24 mouse cellular contexts compared by ENCODE assay signal in genomic region chr2:16682905-16683304, GRCm38 (mm10).
DNase-seq lines count a peak whose midpoint lies in the region; ATAC-seq and TF ChIP-seq lines count a peak whose summit lies in the region.
"Had no signal": no experiment of that assay in that cellular context is flagged by ENCODE, and none has a peak within 500 bp of the region (broad histone marks: within the 10 kb centered on the region; RNA-seq: fewer than 3 reads in every experiment).

No protein-coding gene starts in this region.

- 97% methylated on average over 3 of the region's 3 CpGs for WGBS in forebrain, embryonic 13.5 days

- no peak overlapping the region for H3K9ac ChIP-seq in MEL (ENCODE audit: control insufficient read depth, low read depth, low read length, poor library complexity, severe bottlenecking)
- no peak overlapping the region for H3K9ac ChIP-seq in forebrain, embryonic 13.5 days
- H3K9ac ChIP-seq: embryonic facial prominence, embryonic 13.5 days; embryonic facial prominence, embryonic 15.5 days; forebrain, embryonic 12.5 days; forebrain, embryonic 15.5 days; forebrain, postnatal 0 days had no signal

- no peaks in the 10 kb centered on the region for H3K4me1 ChIP-seq in MEL (ENCODE audit: control insufficient read depth in 1 of 2, insufficient read depth in 2 of 2, low read length in 2 of 2)
- H3K4me1 ChIP-seq in forebrain, embryonic 13.5 days = no peaks in the 10 kb centered on the region
- H3K4me1 ChIP-seq: embryonic facial prominence, embryonic 13.5 days; embryonic facial prominence, embryonic 15.5 days; forebrain, embryonic 10.5 days; forebrain, embryonic 12.5 days; forebrain, embryonic 15.5 days had no signal

- ATAC-seq in granulocyte monocyte progenitor cell, adult 5-6 weeks (replicated peaks; ENCODE audit: poor library complexity, severe bottlenecking) = peak; percentile 59
- ATAC-seq in megakaryocyte-erythroid progenitor cell, adult 5-6 weeks (replicated peaks; ENCODE audit: low FRiP score, low TSS enrichment, poor library complexity, severe bottlenecking) = peak; percentile 84
- no peak for ATAC-seq in forebrain, embryonic 13.5 days
- ATAC-seq: forebrain, embryonic 15.5 days; forebrain, postnatal 0 days had no signal

- H3K79me2 ChIP-seq in MEL (ENCODE audit: control insufficient read depth, insufficient read depth, low read length, poor library complexity) = no peaks in the 10 kb centered on the region

- no peaks in the 10 kb centered on the region for H3K36me3 ChIP-seq in MEL (ENCODE audit: control insufficient read depth in 1 of 2, insufficient read depth in 2 of 2, low read length in 2 of 2)
- no peaks in the 10 kb centered on the region for H3K36me3 ChIP-seq in forebrain, embryonic 13.5 days (ENCODE audit: poor library complexity, severe bottlenecking)
- H3K36me3 ChIP-seq: embryonic facial prominence, embryonic 13.5 days; embryonic facial prominence, embryonic 15.5 days; forebrain, embryonic 10.5 days; forebrain, embryonic 12.5 days; forebrain, embryonic 15.5 days; G1E had no signal

- no peak for TF ChIP-seq CTCF in MEL (IDR thresholded peaks at IDR 0.05 in 2 of 3, conservative IDR thresholded peaks at IDR 0.05 in 1 of 3; ENCODE audit: control insufficient read depth in 1 of 3, insufficient read depth in 1 of 3, low read depth in 2 of 3, low read length in 3 of 3, poor library complexity in 1 of 3, severe bottlenecking in 1 of 3)

- H3K4me2 ChIP-seq in forebrain, embryonic 13.5 days = no peak overlapping the region
- H3K4me2 ChIP-seq: embryonic facial prominence, embryonic 13.5 days; embryonic facial prominence, embryonic 15.5 days; forebrain, embryonic 12.5 days; forebrain, embryonic 15.5 days had no signal

- TF ChIP-seq EP300 in MEL (IDR thresholded peaks at IDR 0.05; ENCODE audit: low read depth in 1 of 2, low read length in 2 of 2) = no peak

- H3K27me3 ChIP-seq in MEL (ENCODE audit: control insufficient read depth in 1 of 2, insufficient read depth in 2 of 2, low read length in 2 of 2) = no peaks in the 10 kb centered on the region
- no peaks in the 10 kb centered on the region for H3K27me3 ChIP-seq in forebrain, embryonic 13.5 days
- H3K27me3 ChIP-seq: embryonic facial prominence, embryonic 13.5 days; embryonic facial prominence, embryonic 15.5 days; forebrain, embryonic 12.5 days; forebrain, embryonic 15.5 days had no signal

- H3K4me3 ChIP-seq in MEL (ENCODE audit: control insufficient read depth in 1 of 2, insufficient read depth in 1 of 2, low read depth in 2 of 2, low read length in 2 of 2) = no peak overlapping the region
- no peak overlapping the region for H3K4me3 ChIP-seq in forebrain, embryonic 13.5 days
- H3K4me3 ChIP-seq: embryonic facial prominence, embryonic 13.5 days; embryonic facial prominence, embryonic 15.5 days; erythroblast, embryonic 14.5 days; forebrain, embryonic 10.5 days; forebrain, embryonic 12.5 days; forebrain, embryonic 15.5 days had no signal

- TF ChIP-seq POLR2A in MEL (IDR thresholded peaks at IDR 0.05; ENCODE audit: control insufficient read depth in 1 of 2, insufficient read depth in 1 of 2, low read depth in 1 of 2, low read length in 2 of 2, poor library complexity in 1 of 2) = no peak

- no peak for TF ChIP-seq RAD21 in MEL (IDR thresholded peaks at IDR 0.05; ENCODE audit: low read depth, low read length)

- H3K27ac ChIP-seq in MEL (ENCODE audit: control insufficient read depth, low read depth, low read length) = no peak overlapping the region
- no peak overlapping the region for H3K27ac ChIP-seq in forebrain, embryonic 13.5 days
- H3K27ac ChIP-seq: embryonic facial prominence, embryonic 13.5 days; embryonic facial prominence, embryonic 15.5 days; forebrain, embryonic 10.5 days; forebrain, embryonic 12.5 days; forebrain, embryonic 15.5 days had no signal

- peak; percentile 61 for DNase-seq in 416B (ENCODE audit: low read depth)
- DNase-seq in MEL (ENCODE audit: low read depth, low spot score) = peak; percentile 7
- DNase-seq in adrenal gland, postnatal 25 days = no peak
- no peak for DNase-seq in cerebellum, adult 11 months
- no peak for DNase-seq in adrenal gland, adult 2 months
- DNase-seq: adrenal gland, adult 8-10 months; adrenal gland, postnatal 14 days; cerebellum, adult 11-12 months; cerebellum, adult 2 months; cerebellum, adult 9-10 months; cerebellum, postnatal 10 days; cerebellum, postnatal 25 days; embryo, embryonic 11 days; forebrain, postnatal 0 days had no signal

- H3K9me3 ChIP-seq in MEL (replicated peaks; ENCODE audit: insufficient read depth, low read length) = no peaks in the 10 kb centered on the region
- H3K9me3 ChIP-seq in forebrain, embryonic 13.5 days (replicated peaks) = no peaks in the 10 kb centered on the region
- H3K9me3 ChIP-seq: embryonic facial prominence, embryonic 13.5 days; embryonic facial prominence, embryonic 15.5 days; forebrain, embryonic 10.5 days; forebrain, embryonic 12.5 days; forebrain, embryonic 15.5 days; G1E had no signal

TF ChIP-seq in MEL, 35 proteins besides CTCF, POLR2A, EP300 and RAD21:
- TF ChIP-seq TAL1 (IDR thresholded peaks at IDR 0.05; ENCODE audit: low read length) (no peak), HCFC1 (IDR thresholded peaks at IDR 0.05; ENCODE audit: low read depth, low read length) (no peak), ZKSCAN1 (IDR thresholded peaks at IDR 0.05; ENCODE audit: low read depth, low read length) (no peak), E2F4 (IDR thresholded peaks at IDR 0.05; ENCODE audit: borderline replicate concordance, low read depth, low read length) (no peak), GATA1 (IDR thresholded peaks at IDR 0.05; ENCODE audit: low read depth, low read length) (no peak), UBTF (IDR thresholded peaks at IDR 0.05; ENCODE audit: borderline replicate concordance, insufficient read depth, low read depth, low read length) (no peak), BHLHE40 (IDR thresholded peaks at IDR 0.05; ENCODE audit: borderline replicate concordance, low read depth, low read length) (no peak), POLR2AphosphoS5 (IDR thresholded peaks at IDR 0.05; ENCODE audit: borderline replicate concordance, low read depth, low read length) (no peak), RCOR1 (IDR thresholded peaks at IDR 0.05; ENCODE audit: low read depth, low read length) (no peak), TCF12 (IDR thresholded peaks at IDR 0.05; ENCODE audit: low read depth, low read length) (no peak), CHD2 (IDR thresholded peaks at IDR 0.05; ENCODE audit: low read length) (no peak), CHD1 (IDR thresholded peaks at IDR 0.05; ENCODE audit: low read depth, low read length) (no peak), ELF1 (IDR thresholded peaks at IDR 0.05; ENCODE audit: low read depth, low read length) (no peak), ZC3H11A (IDR thresholded peaks at IDR 0.05; ENCODE audit: low read depth, low read length) (no peak), NRF1 (IDR thresholded peaks at IDR 0.05; ENCODE audit: insufficient read depth, low read depth, low read length, poor library complexity, severe bottlenecking) (no peak), ZMIZ1 (IDR thresholded peaks at IDR 0.05; ENCODE audit: low read depth, low read length) (no peak), MAFK (IDR thresholded peaks at IDR 0.05; ENCODE audit: borderline replicate concordance, low read depth, low read length) (no peak)

Comparison
In these comparisons a context has a peak if more than half of its experiments do, and no peak if none do; other contexts are left out.
1. DNase-seq: peak in 416B (single experiment) and MEL (single experiment); none in adrenal gland, postnatal 25 days (single experiment), cerebellum, adult 11 months (single experiment) and adrenal gland, adult 2 months (single experiment).